Mouse (Mus musculus) small intestine, adult 2 months (tissue): ENCODE data around the gene Lamc2. TPM values are rescaled to one million over a fixed set of nuclear protein-coding genes. Genes with fewer than 3 reads are reported as not detected.

Source experiments
- H3K27ac ChIP-seq: fragments of 200-500 bp; 2 replicates; pipeline ENCODE4 v1.5.1; 2012; ENCODE audit warnings: low read depth, low read length, control low read depth, inconsistent platforms; ENCODE audit not compliant: insufficient read depth
- H3K27me3 ChIP-seq: fragments of 200-500 bp; 2 replicates; pipeline ENCODE4 v1.6.1; 2012; ENCODE audit warnings: mild to moderate bottlenecking, moderate library complexity, low read length, inconsistent platforms; ENCODE audit not compliant: control insufficient read depth, insufficient read depth
- H3K36me3 ChIP-seq: fragments of 200-500 bp; 2 replicates; pipeline ENCODE4 v1.6.1; 2012; ENCODE audit warnings: mild to moderate bottlenecking, low read length, control low read depth, inconsistent platforms; ENCODE audit not compliant: control insufficient read depth, insufficient read depth
- H3K4me1 ChIP-seq: fragments of 200-500 bp; 2 replicates; pipeline ENCODE4 v1.6.1; 2012; ENCODE audit warnings: low read length, inconsistent platforms, mixed read lengths; ENCODE audit not compliant: control insufficient read depth, insufficient read depth, insufficient read length
- H3K4me3 ChIP-seq: fragments of 200-500 bp; 2 replicates; pipeline ENCODE4 v1.5.1; 2012; ENCODE audit warnings: low read depth, mild to moderate bottlenecking, control low read depth, inconsistent platforms, low read length, moderate library complexity
- CTCF ChIP-seq: fragments of 200-500 bp; IDR thresholded peaks from 2 replicates; pipeline ENCODE4 v1.5.1; 2012; ENCODE audit warnings: low read depth, mild to moderate bottlenecking, control low read depth, inconsistent platforms, low read length, moderate library complexity, mixed read lengths; ENCODE audit not compliant: insufficient replicate concordance, insufficient read length; ENCODE audit errors: extremely low read depth
- POLR2A ChIP-seq: fragments of 200-500 bp; IDR thresholded peaks from 2 replicates; pipeline ENCODE4 v1.6.1; 2012; ENCODE audit warnings: low read depth, mild to moderate bottlenecking, control low read depth, inconsistent platforms, low read length, moderate library complexity
- WGBS: fragments of 180-500 bp; shearing (Covaris S2); methylation state at CpG from one replicate; pipeline ENCODE4 v1.1.7; 2018; 5-methylcytosine and 5-hydroxymethylcytosine counted together
- polyA plus RNA-seq: library from polyadenylated mRNA; depleted of rRNA; stranded (reverse); fragments of >200 nt; gene quantifications from 2 replicates; pipeline ENCODE4 v1.2.3, GENCODE M21; 2012

Gene Lamc2
- polyA plus RNA-seq, 1 experiment, result 8.7 TPM

- Histone ChIP-seq H3K36me3 (no peaks in the 10 kb centered on the region), H3K4me1 (peaks cover 2% of the 10 kb centered on the region; the same call in 1 of the 2 replicates), H3K4me3 (no peak overlapping the region), H3K27me3 (no peaks in the 10 kb centered on the region), H3K27ac (no peak overlapping the region)
- WGBS, result 46% methylated on average over 3 of the region's 3 CpGs
- TF ChIP-seq CTCF (no peak), POLR2A (no peak)
Measured at GRCm38 (mm10) chr1:153197316-153197850, 11.1 kb upstream of the Lamc2 start.

DNA sequence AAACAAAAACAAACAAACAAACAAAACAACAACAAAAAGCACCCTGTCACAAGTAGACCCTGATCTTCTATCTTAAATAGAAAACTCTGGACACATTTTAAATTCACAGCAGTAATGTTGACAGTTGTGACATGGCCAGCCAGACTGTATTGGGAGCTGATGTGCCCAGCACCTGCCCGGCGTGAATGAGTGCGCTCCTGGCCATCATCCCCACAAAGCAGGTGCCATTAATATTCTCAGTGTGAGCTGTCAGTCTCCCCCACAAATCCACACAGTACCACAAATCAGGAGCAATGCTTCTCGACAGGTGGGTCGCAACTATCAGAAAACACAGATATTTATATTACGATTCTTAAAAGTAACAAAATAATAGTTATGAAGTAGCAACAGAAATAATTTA, 6.7 kb upstream of the Lamc2 start:
- Histone ChIP-seq H3K4me3 (no peak overlapping the region), H3K4me1 (peaks cover 2% of the 10 kb centered on the region; the same call in 1 of the 2 replicates), H3K27ac (no peak overlapping the region), H3K27me3 (no peaks in the 10 kb centered on the region), H3K36me3 (no peaks in the 10 kb centered on the region)
- WGBS, result 93% methylated on average over 6 of the region's 6 CpGs
- TF ChIP-seq CTCF, result no peak
- TF ChIP-seq POLR2A, result no peak

- Histone ChIP-seq H3K27ac (no peak overlapping the region), H3K36me3 (no peaks in the 10 kb centered on the region), H3K4me3 (no peak overlapping the region), H3K4me1 (peaks cover 2% of the 10 kb centered on the region; the same call in 1 of the 2 replicates), H3K27me3 (no peaks in the 10 kb centered on the region)
- TF ChIP-seq CTCF (no peak), POLR2A (no peak)
- WGBS, result 95% methylated on average over 4 of the region's 4 CpGs
Measured at GRCm38 (mm10) chr1:153192379-153192778, 6.1 kb upstream of the Lamc2 start.

- peaks cover 2% of the 10 kb centered on the region; the same call in 1 of the 2 replicates for H3K4me1 ChIP-seq
- no peaks in the 10 kb centered on the region for H3K27me3 ChIP-seq
- no peaks in the 10 kb centered on the region for H3K36me3 ChIP-seq
- H3K27ac ChIP-seq, result no peak overlapping the region
- 5% methylated on average over 5 of the region's 5 CpGs for WGBS
- no peak for TF ChIP-seq CTCF
- no peak for TF ChIP-seq POLR2A
- H3K4me3 ChIP-seq, result no peak overlapping the region
Measured at GRCm38 (mm10) chr1:153191943-153192329, 5.7 kb upstream of the Lamc2 start.

GRCm38 (mm10) chr1:153191237-153191942, 5.1 kb upstream of the Lamc2 start:
- Histone ChIP-seq H3K4me3 (no peak overlapping the region), H3K27ac (no peak overlapping the region), H3K36me3 (no peaks in the 10 kb centered on the region), H3K27me3 (no peaks in the 10 kb centered on the region), H3K4me1 (peaks cover 2% of the 10 kb centered on the region; the same call in 1 of the 2 replicates)
- TF ChIP-seq POLR2A, result no peak
- no peak for TF ChIP-seq CTCF
- 62% methylated on average over 15 of the region's 15 CpGs for WGBS

- 24% methylated on average over 3 of the region's 3 CpGs for WGBS
- H3K36me3 ChIP-seq, result no peaks in the 10 kb centered on the region
- H3K4me3 ChIP-seq, result no peak overlapping the region
- H3K4me1 ChIP-seq, result peaks cover 5% of the 10 kb centered on the region
- H3K27ac ChIP-seq, result no peak overlapping the region
- no peaks in the 10 kb centered on the region for H3K27me3 ChIP-seq
- TF ChIP-seq POLR2A, result no peak
- no peak for TF ChIP-seq CTCF
Measured at GRCm38 (mm10) chr1:153188081-153188480, 1.8 kb upstream of the Lamc2 start.

GRCm38 (mm10) chr1:153180586-153181289, 5.5 kb downstream of the Lamc2 start:
- Histone ChIP-seq H3K27ac (no peak overlapping the region), H3K36me3 (no peaks in the 10 kb centered on the region), H3K27me3 (no peaks in the 10 kb centered on the region; the same call in 1 of the 2 replicates), H3K4me3 (no peak overlapping the region), H3K4me1 (no peaks in the 10 kb centered on the region)
- TF ChIP-seq CTCF, result no peak
- no peak for TF ChIP-seq POLR2A
- WGBS, result 71% methylated on average over 9 of the region's 9 CpGs
